Mouse (Mus musculus) brown adipose tissue, adult 24 weeks (tissue): ENCODE results near the gene Ift88. TPM values are rescaled to one million over a fixed set of nuclear protein-coding genes. Genes with fewer than 3 reads are reported as not detected.
A peak's percentile ranks its signal among the peaks of the same experiment; 100 is the strongest.
"Not testable (repeated sequence)": the region's sequence is repeated elsewhere in the genome, so short reads cannot be mapped to it uniquely, and the experiment has no call there.

ENCODE experiments used
- H3K27ac ChIP-seq: fragments of 200-500 bp; replicated peaks from 2 replicates; pipeline ENCODE4 v1.5.1; 2012; ENCODE audit warnings: low read depth, mild to moderate bottlenecking, low read length
- H3K4me1 ChIP-seq: fragments of 200-500 bp; 2 replicates; pipeline ENCODE4 v1.6.1; 2012; ENCODE audit warnings: low read length, mixed read lengths; ENCODE audit not compliant: control insufficient read depth, insufficient read depth, insufficient read length
- H3K4me3 ChIP-seq: fragments of 200-500 bp; 2 replicates; pipeline ENCODE4 v1.5.1; 2012; ENCODE audit warnings: low read depth, mild to moderate bottlenecking, low read length, moderate library complexity; ENCODE audit not compliant: insufficient read depth
- polyA plus RNA-seq: library from polyadenylated mRNA; stranded (reverse); fragments of >200 nt; gene quantifications from 2 replicates; pipeline ENCODE4 v1.2.4, GENCODE M21; 2012; ENCODE audit not compliant: missing spikeins, insufficient read depth, insufficient read length

Gene Ift88
- polyA plus RNA-seq, 1 experiment = 4.7 TPM

DNA sequence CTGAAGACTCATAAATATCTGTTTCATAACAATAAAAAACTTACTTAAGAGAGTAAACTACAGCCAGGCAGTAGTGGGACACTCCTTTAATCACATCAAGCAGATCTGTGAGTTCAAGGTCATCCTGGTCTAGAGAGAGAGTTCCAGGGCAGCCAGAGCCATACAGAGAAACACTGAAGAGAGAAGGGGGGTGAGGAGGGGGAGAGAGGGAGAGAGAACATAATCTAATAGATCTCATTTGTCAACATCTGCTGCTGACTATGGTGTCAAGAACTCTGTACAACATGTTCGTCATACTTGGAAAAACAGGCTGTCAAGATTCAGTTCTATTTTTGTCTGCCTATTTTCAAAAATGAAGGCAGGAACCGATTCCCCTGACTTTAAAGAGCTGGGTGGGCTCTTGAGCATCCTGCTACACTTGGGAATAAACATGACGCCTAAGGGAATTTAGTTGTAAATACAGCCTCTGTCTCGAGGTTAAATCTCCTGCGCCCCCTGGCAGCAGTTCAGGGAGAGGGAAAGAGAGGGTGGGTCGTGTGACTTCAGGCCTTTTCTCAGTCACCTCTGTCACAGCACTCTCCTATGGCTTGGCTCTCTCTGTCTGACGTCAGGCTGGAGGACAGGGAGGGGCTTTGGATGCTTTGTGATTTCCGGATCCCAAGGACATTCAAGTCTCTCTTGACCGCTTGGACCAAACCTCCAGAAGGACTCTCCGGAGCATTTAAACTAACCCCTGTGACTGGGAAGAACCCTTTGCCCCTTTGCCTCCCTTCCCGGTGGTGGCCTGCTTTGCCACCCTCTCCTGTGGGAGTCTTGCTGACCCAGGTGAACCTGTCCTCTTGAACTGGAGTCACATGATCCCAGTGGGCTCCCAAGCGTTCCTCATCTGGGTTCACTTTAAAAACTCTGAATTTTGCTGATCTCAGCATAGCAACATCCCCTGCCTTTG lies 16.5 kb upstream of the Ift88 start:
- H3K4me3 ChIP-seq = no peak overlapping the region

DNA sequence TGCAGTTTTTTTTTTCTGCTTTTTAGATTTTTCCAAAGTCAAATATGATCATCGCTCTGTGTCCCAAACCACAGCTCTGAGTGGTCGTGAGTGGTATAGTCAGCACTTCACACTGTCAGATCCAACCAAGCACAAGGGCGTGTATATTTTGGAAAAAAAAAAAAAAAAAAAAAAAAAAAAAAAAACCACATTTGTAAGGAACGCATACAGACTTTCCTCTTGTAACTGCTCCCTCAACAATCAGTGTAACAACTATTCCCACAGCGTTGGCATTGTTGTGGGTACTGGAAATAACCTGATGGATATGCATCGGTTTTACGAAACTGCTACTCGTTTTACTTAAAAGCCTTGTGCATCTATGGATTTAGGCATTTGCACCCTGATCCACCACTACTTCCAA lies 15.8 kb upstream of the Ift88 start:
- H3K4me3 ChIP-seq = no peak overlapping the region
- no peak overlapping the region for H3K27ac ChIP-seq
- no peaks in the 10 kb centered on the region for H3K4me1 ChIP-seq

More for the DNA sequence above, 16.5 kb upstream of the Ift88 start:
- H3K4me1 ChIP-seq = no peaks in the 10 kb centered on the region
- no peak overlapping the region for H3K27ac ChIP-seq

GRCm38 (mm10) chr14:57409106-57409505 lies 14.8 kb upstream of the Ift88 start:
- Histone ChIP-seq H3K27ac (no peak overlapping the region), H3K4me3 (no peak overlapping the region), H3K4me1 (no peaks in the 10 kb centered on the region)

DNA sequence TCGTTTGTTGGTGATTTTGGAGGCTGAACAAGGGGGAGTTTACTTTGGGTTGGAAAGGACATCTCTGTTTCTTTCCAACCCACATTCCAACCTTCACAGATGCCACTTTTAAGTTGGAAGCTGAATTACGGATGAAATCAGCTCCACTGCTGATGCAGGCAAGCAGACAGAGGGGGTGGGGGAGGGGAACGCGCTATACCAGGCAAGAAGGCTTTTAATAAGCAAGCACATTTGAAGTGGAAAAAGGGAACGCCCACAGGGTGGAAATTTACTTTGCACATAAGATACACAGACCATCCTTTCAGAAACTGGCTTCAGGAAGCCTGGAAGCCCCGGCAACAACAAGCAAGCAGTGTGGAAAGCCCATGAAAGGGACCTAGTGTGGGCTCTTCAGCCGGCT lies 11.7 kb upstream of the Ift88 start:
- no peaks in the 10 kb centered on the region for H3K4me1 ChIP-seq
- H3K27ac ChIP-seq = no peak overlapping the region
- no peak overlapping the region for H3K4me3 ChIP-seq

GRCm38 (mm10) chr14:57417187-57417586 lies 6.7 kb upstream of the Ift88 start:
- Histone ChIP-seq H3K4me3 (no peak overlapping the region), H3K27ac (no peak overlapping the region), H3K4me1 (no peaks in the 10 kb centered on the region)

DNA sequence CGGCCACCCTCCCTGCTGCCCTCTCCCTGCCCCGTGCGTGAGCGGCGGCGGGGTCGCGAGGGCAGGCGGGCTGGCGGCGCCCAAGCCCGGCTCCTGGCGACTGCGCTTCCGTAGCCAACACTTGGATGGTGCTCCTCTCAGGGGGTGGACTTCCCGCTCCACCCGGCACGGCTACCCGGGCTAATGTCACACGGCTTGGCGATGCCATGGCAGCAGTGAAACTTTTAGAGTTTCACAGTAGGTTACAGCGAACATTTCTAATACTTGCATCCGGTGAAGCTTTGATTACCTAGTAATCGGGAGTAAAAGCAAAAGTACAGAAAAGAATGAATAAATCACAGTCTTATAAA lies 325 bp downstream of the Ift88 start:
- Histone ChIP-seq H3K4me3 (peak overlapping the region; percentile 97), H3K27ac (no peak overlapping the region)

DNA sequence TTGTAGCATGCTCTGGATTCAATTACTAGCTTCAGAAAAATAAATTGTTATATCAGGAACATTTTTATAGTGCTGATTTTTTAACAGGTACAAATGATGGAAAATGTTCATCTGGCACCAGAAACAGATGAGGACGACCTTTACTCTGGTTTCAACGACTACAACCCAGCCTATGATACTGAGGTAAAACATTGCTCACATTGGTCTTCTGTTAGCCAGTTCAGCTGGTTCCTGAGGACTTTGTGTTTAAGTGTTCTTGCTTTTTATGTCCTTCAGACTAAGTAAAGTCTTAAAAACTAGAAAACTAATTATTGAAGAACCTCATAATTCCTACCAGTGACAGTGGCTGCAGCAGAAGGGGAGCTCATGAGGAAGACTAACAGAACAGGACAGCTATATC lies 6.6 kb downstream of the Ift88 start:
- Histone ChIP-seq H3K4me1 (no peaks in the 10 kb centered on the region), H3K27ac (no peak overlapping the region), H3K4me3 (no peak overlapping the region)

More for the DNA sequence above, 325 bp downstream of the Ift88 start:
- no peaks in the 10 kb centered on the region for H3K4me1 ChIP-seq

GRCm38 (mm10) chr14:57452516-57452915 lies 28.7 kb downstream of the Ift88 start:
- no peak overlapping the region for H3K27ac ChIP-seq
- H3K4me1 ChIP-seq = no peaks in the 10 kb centered on the region
- no peak overlapping the region for H3K4me3 ChIP-seq

- H3K4me1 ChIP-seq = no peaks in the 10 kb centered on the region
These were observed 36.0 kb downstream of the Ift88 start for GRCm38 (mm10) chr14:57459883-57460282.

DNA sequence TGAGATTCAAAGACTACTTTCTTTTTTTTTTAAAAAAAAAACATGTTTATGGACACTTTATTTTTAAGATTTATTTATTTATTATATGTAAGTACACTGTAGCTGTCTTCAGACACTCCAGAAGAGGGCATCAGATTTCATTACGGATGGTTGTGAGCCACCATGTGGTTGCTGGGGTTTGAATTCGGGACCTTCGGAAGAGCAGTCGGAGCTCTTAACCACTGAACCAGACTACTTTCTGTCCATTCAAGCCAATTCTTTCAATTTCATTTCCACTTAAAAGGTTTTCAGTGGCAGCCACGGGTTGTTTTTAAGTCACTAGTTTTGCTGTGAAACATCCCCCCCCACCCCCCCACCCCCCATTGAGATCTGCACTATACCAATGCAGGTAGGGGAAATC lies 36.5 kb downstream of the Ift88 start:
- not testable (repeated sequence) for H3K4me3 ChIP-seq, H3K27ac ChIP-seq, H3K4me1 ChIP-seq

More at GRCm38 (mm10) chr14:57459883-57460282, 36.0 kb downstream of the Ift88 start:
- no peak overlapping the region for H3K4me3 ChIP-seq
- H3K27ac ChIP-seq = no peak overlapping the region

DNA sequence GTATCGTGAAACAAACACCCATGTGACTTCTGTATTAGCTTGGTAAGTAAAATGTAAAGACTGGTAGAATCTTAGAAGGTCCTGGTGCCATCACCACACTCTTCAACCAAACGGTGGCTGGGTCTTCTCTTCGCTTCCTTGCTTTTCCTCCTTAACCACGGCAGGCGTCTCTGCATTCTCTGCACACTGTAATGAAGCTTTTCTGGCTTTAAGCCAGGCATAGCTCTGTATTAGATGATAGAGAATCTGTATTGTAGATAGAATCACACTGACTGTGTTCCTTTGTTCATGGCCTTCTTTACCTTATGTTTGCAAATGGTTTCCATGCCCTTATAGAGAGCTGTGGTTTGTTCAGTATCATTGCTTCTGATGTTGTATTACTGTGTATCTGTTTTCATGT lies 39.0 kb downstream of the Ift88 start:
- Histone ChIP-seq H3K4me1 (no peaks in the 10 kb centered on the region), H3K27ac (no peak overlapping the region), H3K4me3 (no peak overlapping the region)

- Histone ChIP-seq H3K4me1 (no peaks in the 10 kb centered on the region), H3K27ac (no peak overlapping the region), H3K4me3 (no peak overlapping the region)
These were observed 51.2 kb downstream of the Ift88 start for GRCm38 (mm10) chr14:57475057-57475456.

GRCm38 (mm10) chr14:57482262-57482661 lies 58.4 kb downstream of the Ift88 start:
- Histone ChIP-seq H3K4me1 (no peaks in the 10 kb centered on the region), H3K4me3 (no peak overlapping the region), H3K27ac (no peak overlapping the region)

GRCm38 (mm10) chr14:57484183-57484582 lies 60.3 kb downstream of the Ift88 start:
- Histone ChIP-seq H3K27ac (no peak overlapping the region), H3K4me1 (no peaks in the 10 kb centered on the region), H3K4me3 (no peak overlapping the region)

GRCm38 (mm10) chr14:57489696-57490095 lies 65.8 kb downstream of the Ift88 start:
- Histone ChIP-seq H3K4me3 (no peak overlapping the region), H3K27ac (no peak overlapping the region), H3K4me1 (no peaks in the 10 kb centered on the region)

GRCm38 (mm10) chr14:57493840-57494239 lies 70.0 kb downstream of the Ift88 start:
- H3K4me1 ChIP-seq = no peaks in the 10 kb centered on the region
- H3K4me3 ChIP-seq = no peak overlapping the region
- no peak overlapping the region for H3K27ac ChIP-seq
